Mouse (Mus musculus): ENCODE measurements around the gene Mkks.

DNA sequence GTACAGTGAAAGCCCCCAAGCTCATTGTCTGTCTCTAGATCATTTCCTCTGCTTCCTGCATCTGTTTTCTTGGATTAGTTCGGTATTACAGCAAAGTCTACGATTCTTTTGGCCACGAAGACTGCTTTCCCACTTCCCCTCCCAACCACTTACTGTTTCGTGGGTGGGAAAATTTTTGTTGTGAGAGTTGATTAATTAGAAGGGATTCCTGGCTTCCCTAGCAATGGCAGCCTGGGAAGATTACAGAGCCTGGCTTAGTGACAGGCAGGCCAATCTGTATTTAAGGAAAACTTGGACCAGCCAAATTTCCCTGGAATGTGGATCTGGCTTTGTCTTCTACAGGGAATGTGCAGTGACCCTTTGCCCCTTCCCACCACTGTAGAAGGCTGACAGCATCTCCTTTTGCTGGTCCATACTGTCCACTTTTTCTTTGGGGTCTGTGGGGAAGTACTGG is 20.8 kb upstream of the Mkks start:
- TF ChIP-seq MYOD1 (IDR thresholded peaks at IDR 0.05; ENCODE audit: control insufficient read depth in 1 of 3, insufficient read length in 2 of 3, low read depth in 2 of 3), result no peak
- no peak for TF ChIP-seq POLR2A (IDR thresholded peaks at IDR 0.05; ENCODE audit: insufficient read length, low read depth)
- no peak for TF ChIP-seq CEBPB (IDR thresholded peaks at IDR 0.05; ENCODE audit: insufficient read depth, poor library complexity, severe bottlenecking)
- TF ChIP-seq USF1 (IDR thresholded peaks at IDR 0.05; ENCODE audit: low read depth), result no peak
- no peak for TF ChIP-seq SRF (IDR thresholded peaks at IDR 0.05; ENCODE audit: control insufficient read depth, insufficient read length, low read depth)
